Mouse (Mus musculus): Measurements from ENCODE around the gene Snx5.

Snx5 gene

DNA sequence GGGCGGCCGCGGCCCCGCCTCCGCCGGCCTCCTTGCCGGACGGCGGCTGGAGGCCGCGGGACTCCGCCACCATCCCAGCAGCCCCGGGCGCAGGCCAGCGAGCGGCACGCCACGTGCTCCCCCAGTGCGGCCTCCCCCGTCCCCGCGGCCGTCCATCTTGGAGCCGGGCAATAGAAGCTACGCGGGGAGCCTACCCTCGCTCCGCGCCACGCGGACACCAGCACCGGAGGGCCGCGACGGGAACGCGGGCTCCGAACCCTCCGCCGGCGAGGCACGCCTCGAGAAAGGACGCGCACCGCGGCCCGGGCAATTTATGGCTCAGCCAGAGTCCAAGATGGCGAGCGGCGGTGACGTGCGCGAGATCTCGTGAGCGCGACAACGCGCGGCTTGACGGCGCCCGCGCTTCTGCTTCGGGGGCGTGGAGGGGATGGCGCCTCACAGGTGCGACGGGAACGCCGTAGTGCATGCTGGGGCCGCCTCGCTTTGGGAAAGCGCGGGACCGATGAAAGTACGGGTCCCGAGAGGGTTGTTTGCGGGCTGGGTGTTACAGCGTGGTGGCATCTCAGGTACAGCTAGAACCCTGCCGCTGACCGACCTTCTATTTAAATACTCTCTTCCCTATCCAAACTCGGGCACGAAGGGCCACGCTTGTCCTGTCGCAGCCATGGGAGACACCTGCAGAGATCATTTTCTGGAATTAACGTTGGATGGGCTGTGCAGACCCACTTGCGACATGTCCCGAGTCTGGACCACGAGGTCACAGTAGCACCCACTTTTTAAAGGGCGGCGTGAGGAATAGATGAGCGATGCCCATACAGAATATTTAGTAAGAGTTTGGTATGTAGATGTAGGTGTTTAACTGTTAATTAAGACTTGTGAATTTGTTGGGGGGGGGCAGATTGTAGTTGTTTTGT lies at the start of gene Snx5, which contains the start of gene Mgme1:
Gene Snx5, minus strand, starts transcription at position 400 of the 914 bp plus-strand sequence.
Gene Mgme1, plus strand, starts transcription at position 157 of the 914 bp plus-strand sequence.
- peak; percentile 93 for DNase-seq (ENCODE audit: low read depth)

- DNase-seq (ENCODE audit: low read depth), result no peak
Observed at GRCm38 (mm10) chr2:144311372-144311771, 40.7 kb upstream of the Snx5 start.

- no peak for DNase-seq (ENCODE audit: low read depth)
Observed at GRCm38 (mm10) chr2:144310273-144310672, 39.6 kb upstream of the Snx5 start.

DNA sequence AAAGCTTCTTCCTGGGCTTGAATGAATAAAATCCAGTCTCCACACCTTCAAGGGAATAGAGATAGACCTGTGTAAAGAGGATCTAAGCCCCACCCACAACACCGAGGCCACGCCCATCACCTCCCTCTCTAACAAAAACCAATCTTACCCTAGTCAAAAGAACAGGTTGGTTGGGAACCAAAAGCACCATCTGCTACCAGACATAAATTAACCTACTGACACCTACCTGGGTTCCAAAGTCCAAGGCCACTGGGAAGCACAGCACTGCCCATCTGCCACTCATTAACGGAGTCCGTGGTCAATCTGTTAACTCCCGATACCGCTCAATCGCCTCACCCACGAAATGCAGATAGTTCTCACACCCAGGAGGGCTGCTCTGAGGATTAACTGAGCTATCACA lies 37.9 kb upstream of the Snx5 start:
- DNase-seq (ENCODE audit: low read depth), result no peak

DNA sequence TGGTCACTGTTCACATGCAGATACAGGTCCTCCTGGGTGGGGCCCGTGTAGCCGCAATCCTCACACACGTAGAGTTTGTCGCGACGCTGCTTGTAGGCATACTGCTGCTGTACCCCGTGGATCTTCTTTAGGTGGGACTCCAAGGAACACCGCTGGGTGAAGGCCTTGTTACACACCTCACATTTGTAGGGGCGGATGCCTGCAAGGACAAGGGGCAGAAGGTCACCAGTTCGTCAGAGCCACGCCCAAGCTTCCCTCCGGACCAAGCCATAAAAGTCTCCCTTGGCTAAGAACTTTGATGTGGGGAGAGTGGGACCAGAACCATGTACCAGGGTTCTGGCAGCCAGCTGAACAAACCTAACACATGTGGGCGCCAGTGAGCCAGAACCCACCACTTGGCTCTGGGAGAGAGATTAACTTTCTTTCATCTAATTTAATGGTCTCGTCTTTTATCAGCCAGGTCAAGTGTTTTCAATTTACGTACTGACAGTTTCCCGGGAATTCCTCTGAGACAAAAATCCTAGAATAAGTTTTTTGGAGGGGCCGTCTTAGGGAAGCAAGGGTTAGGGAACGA lies 35.1 kb upstream of the Snx5 start:
- DNase-seq (ENCODE audit: low read depth), result no peak

- DNase-seq (ENCODE audit: low read depth), result no peak
Observed at GRCm38 (mm10) chr2:144301101-144301500, 30.4 kb upstream of the Snx5 start.

GRCm38 (mm10) chr2:144299749-144300669 lies 29.3 kb upstream of the Snx5 start:
- DNase-seq (ENCODE audit: low read depth), result peak; percentile 33

- no peak for DNase-seq (ENCODE audit: low read depth)
Observed at GRCm38 (mm10) chr2:144295145-144295735, 24.5 kb upstream of the Snx5 start.

GRCm38 (mm10) chr2:144291600-144292305 lies 21.0 kb upstream of the Snx5 start:
- DNase-seq (ENCODE audit: low read depth), result no peak

GRCm38 (mm10) chr2:144290321-144290720 lies 19.6 kb upstream of the Snx5 start:
- DNase-seq (ENCODE audit: low read depth), result no peak

DNA sequence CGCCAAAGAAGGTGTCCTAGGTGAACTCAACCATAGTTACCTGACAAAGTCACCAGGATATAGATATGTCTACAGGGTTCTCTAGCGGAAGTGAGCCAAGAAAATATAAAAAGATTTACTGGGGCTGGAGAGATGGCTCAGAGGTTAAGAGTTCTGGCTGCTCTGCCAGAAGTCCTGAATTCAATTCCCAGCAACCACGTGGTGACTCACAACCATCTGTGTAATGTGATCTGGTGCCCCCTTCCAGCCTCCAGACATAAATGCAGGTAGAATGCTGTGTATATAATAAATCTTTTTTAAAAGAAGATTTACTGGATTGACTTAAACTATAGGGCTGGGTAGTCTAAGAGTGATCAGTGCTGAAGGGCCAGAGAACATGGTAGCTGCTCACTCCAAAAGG lies 10.7 kb upstream of the Snx5 start:
- no peak for DNase-seq (ENCODE audit: low read depth)

DNA sequence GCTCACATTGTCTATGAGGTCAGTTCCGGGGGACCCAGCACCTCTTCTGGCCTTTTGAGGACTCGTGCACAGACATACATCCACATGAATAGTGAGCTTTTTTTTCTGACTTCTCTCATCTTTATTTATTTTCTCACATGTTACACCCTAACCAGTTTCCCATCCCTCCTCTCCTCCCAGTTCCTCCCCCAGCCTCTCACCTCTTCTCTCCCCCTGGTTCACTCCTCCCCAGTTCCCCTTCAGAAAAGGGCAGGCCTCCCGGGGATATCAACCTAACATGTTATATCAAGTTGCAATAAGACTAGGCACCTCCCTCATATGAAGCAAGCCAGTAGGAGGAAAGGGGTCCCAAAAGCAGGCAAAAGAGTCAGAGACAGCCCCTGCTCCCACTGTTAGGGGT lies 9.9 kb upstream of the Snx5 start:
- DNase-seq (ENCODE audit: low read depth), result no peak

GRCm38 (mm10) chr2:144279742-144280141 lies 9.0 kb upstream of the Snx5 start:
- DNase-seq (ENCODE audit: low read depth), result no peak

GRCm38 (mm10) chr2:144276885-144277284 lies 6.2 kb upstream of the Snx5 start:
- no peak for DNase-seq (ENCODE audit: low read depth)

DNA sequence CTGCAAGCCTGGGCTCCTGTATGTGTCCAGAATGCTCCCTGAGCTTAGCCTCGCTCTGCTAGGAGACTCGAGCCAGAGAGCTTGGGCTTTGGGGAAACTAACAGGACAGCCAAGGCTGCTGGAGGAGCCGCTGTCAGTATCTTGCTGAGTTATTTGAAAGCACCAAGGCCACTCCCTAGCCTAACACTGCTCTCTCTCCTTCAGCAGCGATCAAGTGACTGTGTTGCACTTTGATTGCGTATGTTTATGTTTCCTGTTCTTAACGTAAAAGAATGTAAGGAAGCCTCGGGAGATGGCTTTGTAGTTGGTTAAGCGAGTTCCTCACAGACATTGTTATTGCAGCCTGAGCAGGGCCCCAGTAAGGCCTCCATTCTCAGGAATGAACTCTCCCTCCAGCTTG lies 4.0 kb upstream of the Snx5 start:
- DNase-seq (ENCODE audit: low read depth), result no peak

GRCm38 (mm10) chr2:144272088-144272487 lies 1.4 kb upstream of the Snx5 start:
- no peak for DNase-seq (ENCODE audit: low read depth)

DNA sequence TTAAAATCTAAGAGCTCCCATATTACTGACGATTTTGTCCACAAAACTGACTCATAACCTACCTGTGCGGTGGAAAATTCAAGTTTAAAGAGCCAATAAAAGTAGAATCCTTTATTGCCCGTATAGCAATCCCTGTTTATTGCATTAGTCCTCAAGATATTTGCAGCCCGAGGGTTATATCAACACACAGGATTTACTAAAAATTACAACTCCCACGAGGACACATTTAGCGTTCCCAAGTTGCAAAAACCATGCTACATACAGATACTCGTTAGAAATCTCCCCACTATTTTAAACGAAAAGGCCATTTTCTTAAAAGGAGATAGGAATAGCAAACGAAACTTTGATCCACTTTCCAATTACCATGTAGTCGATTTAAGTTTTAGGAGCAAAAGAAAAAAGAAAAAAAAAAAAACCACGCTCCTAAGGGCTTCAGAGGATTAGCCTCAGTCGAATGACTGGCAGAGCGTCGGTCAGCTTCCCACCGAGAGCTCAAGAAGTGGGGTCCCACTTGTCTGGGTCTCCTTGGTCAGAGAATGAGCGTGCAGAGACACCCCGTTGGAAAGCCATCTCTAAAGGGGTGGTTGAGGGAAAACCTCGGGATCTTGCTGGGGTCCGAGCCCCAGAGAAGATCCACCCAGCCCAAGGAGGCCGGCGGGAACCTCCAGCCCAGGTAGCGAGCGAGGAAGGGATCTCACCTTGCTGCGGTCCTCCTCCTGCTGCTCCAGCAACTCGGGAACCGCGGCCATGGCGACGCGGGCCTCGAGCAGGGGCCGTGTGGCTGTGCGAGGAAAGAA lies 829 bp downstream of the Snx5 start:
- no peak for DNase-seq (ENCODE audit: low read depth)

DNA sequence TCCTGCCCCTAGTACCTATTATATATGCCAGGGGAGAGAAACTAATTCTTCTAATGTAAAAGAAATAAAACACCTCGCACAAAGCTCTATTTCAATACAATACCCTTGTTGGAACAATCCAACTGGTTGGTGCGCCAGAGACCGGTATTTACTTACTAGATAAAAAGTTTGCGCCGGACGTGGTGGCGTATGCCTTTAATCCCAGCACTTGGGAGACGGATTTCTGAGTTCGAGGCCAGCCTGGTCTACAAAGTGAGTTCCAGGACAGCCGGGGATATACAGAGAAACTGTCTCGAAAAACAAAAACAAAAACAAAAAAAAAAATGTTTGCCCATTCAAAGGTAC lies 1.4 kb downstream of the Snx5 start:
- DNase-seq (ENCODE audit: low read depth), result no peak

DNA sequence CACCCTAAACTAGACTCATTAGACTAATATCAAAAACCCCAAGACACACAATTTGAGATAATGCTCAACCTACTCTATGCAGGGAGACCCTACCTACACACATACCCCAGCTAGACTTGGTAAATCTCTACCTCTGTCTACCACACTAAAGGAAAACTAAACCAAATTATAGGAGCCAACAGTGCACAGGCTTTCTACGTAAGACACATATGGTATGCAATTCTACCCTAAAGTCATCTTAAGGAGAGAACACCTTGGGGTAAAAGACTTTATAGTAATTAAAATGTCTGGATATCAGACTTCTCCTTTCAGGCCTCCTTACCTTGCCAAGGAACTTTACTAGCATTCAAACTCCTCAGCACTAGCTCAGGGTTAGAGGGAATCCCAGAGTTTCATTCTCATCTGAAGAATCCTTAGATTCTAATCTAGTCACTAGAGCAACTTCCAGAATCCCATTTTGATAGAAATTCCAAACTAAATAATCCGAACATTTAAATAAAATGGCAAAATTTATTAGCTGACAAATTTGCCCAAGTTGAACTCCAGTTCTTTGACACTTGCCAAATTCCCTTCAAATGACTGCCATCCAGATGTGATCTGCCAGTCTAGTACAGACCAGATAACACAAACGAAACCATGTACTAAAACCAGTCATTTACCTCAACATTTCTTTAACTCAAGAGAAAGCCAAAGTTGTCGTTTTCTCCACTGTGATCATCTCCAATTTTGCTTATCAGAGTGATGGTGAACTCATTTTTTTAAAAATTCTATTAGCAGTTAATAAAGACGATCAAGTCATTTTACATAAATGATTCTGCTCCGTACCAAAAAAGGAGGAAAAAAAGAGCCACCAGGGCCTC lies 2.0 kb downstream of the Snx5 start:
- DNase-seq (ENCODE audit: low read depth), result no peak

- no peak for DNase-seq (ENCODE audit: low read depth)
Observed at GRCm38 (mm10) chr2:144267731-144268015, 3.0 kb downstream of the Snx5 start.
